Mouse (Mus musculus): ENCODE data around the gene Tlcd1. TPM values are rescaled to one million over a fixed set of nuclear protein-coding genes. Genes with fewer than 3 reads are reported as not detected.

The Tlcd1 gene
- total RNA-seq (2023), result 8.9 TPM

GRCm38 (mm10) chr11:78176402-78176862 is at the start of gene Tlcd1, which contains the start of gene Nek8:
Gene Tlcd1 (plus strand): TSS chr11:78176711.
Gene Nek8 (minus strand): TSS chr11:78176675.

DNA sequence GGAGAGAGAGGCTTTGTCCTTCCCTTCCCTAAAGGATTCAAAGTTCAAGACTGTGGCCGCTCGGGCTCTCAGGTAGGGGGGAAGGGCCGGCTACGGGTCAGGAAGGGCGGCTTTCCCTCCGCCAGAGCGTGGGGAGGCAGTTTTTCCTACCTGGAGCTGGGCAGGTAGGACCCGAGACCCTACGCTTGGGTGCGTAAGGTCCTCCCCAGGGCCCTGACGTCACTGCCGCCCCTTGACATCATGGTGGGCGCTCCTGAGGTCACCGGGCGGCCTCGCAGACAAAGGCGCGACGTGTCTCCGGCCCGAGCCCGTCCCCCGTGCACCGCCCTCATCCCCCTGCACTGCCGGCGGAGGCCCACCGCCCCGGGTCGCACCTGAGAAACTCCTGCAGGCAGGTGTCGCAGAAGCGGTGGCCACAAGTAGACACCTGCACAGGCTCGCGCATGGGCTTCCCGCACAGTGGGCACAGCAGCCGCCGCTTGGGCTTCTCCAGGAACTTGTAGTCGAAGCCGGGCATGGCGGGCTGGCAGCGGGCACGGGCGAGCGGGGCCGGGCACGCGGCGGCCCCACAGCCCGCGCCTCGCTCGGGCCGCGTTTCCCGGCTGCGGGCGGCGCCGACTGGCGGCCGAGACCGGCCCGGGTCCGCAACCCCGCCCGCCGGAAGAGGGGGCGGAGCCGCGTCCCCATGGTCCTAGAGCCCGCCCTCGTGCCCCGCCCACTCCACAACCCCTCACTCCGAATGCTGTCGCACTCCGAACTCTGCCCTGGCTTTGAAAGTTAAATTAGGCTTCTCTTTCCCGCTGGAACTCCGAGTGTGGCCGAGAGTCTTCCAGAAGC is 11.4 kb upstream of the Tlcd1 start, which contains the start of gene Traf4:
Gene Traf4 (minus strand): TSS at position 666 of the 837 bp plus-strand sequence.

DNA sequence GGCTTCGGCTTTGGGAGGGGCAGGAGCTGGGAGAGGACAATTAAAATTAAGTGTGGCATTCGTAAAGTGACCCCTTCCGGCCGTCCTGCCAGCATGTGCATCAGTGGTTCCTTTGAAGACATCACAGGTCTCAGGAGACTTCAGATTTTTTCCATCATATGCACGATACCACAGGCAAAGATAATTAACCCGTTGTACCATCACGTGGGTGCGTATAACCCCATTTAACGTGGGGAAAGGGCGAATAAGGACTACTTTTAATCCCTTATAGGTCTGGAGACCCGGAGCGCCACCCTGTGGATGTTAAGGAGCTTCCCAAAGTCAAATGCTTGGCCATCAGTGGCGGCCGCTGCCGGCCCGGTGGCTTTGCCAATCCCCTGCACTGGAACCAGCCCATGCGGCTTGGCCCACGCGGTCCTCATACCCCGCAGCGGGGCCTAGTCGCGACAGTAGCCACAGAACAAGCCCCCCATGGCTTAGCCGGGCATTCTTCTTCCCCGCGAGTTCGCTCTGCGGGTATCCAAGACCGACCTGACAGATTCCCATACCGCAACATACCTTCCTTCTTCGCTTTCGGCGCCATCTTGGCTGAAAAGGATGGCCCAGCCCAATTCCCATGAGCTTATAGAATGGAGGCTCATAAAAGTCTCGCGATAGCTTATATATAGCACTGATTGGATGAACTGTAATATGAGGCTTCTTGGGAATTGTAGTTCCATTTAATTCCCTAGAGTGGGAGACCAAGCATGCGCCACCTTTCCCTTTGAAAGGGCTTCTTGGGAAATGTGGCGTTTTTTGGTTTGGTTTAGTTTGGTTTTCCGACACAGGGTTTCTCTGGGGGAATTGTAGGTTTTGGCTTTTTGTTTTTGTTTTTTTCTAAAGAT is 6.7 kb downstream of the Tlcd1 start, which contains the start of gene Rpl23a:
Gene Rpl23a (minus strand): TSS at position 624 of the 884 bp plus-strand sequence.

GRCm38 (mm10) chr11:78188331-78189233 is 12.1 kb downstream of the Tlcd1 start, which contains the start of gene Rab34:
Gene Rab34 (plus strand): TSS chr11:78188430.

GRCm38 (mm10) chr11:78193113-78193512 is 16.6 kb downstream of the Tlcd1 start, which contains the start of gene Proca1:
Gene Proca1 (plus strand): TSS chr11:78193392.

Other genes starting within 250 kb of the Tlcd1 start
- not detected for gene Sez6, start 245.9 kb upstream of the Tlcd1 start, total RNA-seq (2023)
- 133 TPM for gene Phf12, start 194.0 kb upstream of the Tlcd1 start, total RNA-seq (2023)
- gene Dhrs13, start 144.4 kb upstream of the Tlcd1 start, total RNA-seq (2023), result 6.0 TPM
- 30.3 TPM for gene Flot2, start 138.8 kb upstream of the Tlcd1 start, total RNA-seq (2023)
- gene Eral1, start 96.3 kb upstream of the Tlcd1 start, total RNA-seq (2023), result 27.6 TPM
- 21.7 TPM for gene Fam222b, start 82.1 kb upstream of the Tlcd1 start, total RNA-seq (2023)
- gene Traf4, start 11.1 kb upstream of the Tlcd1 start, total RNA-seq (2023), result 38.9 TPM
- 9.1 TPM for gene Nek8, start within 50 bp of the Tlcd1 start, total RNA-seq (2023)
- 3,317 TPM for gene Rpl23a, start 6.9 kb downstream of the Tlcd1 start, total RNA-seq (2023)
- 0.35 TPM for gene Rab34, start 11.7 kb downstream of the Tlcd1 start, total RNA-seq (2023)
- not detected for gene Proca1, start 16.7 kb downstream of the Tlcd1 start, total RNA-seq (2023)
- gene Sdf2, start 69.0 kb downstream of the Tlcd1 start, total RNA-seq (2023), result 41.2 TPM
- gene Supt6, start 69.3 kb downstream of the Tlcd1 start, total RNA-seq (2023), result 80.8 TPM
- gene 2610507B11Rik, start 85.0 kb downstream of the Tlcd1 start, total RNA-seq (2023), result 107 TPM
- 1.7 TPM for gene BC030499, start 114.1 kb downstream of the Tlcd1 start, total RNA-seq (2023)
- 1.7 TPM for gene Spag5, start 124.8 kb downstream of the Tlcd1 start, total RNA-seq (2023)
- 38.4 TPM for gene Aldoc, start 146.3 kb downstream of the Tlcd1 start, total RNA-seq (2023)
- gene Pigs, start 151.7 kb downstream of the Tlcd1 start, total RNA-seq (2023), result 49.7 TPM
- gene Unc119, start 166.8 kb downstream of the Tlcd1 start, total RNA-seq (2023), result 15.1 TPM
- not detected for gene Foxn1, start 209.8 kb downstream of the Tlcd1 start, total RNA-seq (2023)
- not detected for gene Slc13a2, start 245.5 kb downstream of the Tlcd1 start, total RNA-seq (2023)

All from CD4-positive naive resting alpha-beta T cell, adult 57 days (primary cell).